Comparison of ENCODE assay signal across 27 mouse cellular contexts in the genomic region with DNA sequence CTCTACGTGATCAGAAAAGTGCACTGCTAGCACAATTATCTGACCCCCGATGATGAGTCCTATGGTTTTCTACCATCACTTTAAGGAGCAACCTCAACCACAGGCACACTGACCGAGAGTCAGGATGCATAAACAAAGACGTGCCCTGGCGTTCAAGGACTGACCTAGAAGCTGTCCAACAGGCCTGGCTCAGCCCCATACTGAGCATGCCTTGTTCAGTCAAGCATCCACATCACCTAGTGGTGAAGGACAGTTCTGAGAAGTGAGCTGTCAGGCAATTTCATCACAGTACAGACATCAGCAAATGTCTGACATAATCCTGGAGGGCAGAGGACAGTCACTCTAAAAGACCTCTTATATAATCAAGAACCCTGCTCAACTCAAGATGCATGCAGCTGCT.
DNase-seq lines count a peak whose midpoint lies in the region; ATAC-seq and TF ChIP-seq lines count a peak whose summit lies in the region.
"Had no signal": no experiment of that assay in that cellular context is flagged by ENCODE, and none has a peak within 500 bp of the region (broad histone marks: within the 10 kb centered on the region; RNA-seq: fewer than 3 reads in every experiment).

No protein-coding gene starts in this region.

- CTCF ChIA-PET in Patski (lab: Charles Lee) = no interaction called here

- in situ Hi-C loops in Patski (cut with MboI; ENCODE audit: low pct_unique_long_range_greater_than_20kb) = no loop called here

- no peaks in the 10 kb centered on the region for H3K9me3 ChIP-seq in kidney, embryonic 15.5 days (replicated peaks)
- H3K9me3 ChIP-seq: embryonic facial prominence, embryonic 13.5 days; forebrain, embryonic 10.5 days; forebrain, embryonic 15.5 days; heart, embryonic 12.5 days; liver, embryonic 15.5 days; lung, embryonic 15.5 days; midbrain, embryonic 13.5 days; neural tube, embryonic 13.5 days; stomach, embryonic 15.5 days had no signal

- peak; percentile 44 for TF ChIP-seq CTCF in kidney, adult 2 months (conservative IDR thresholded peaks at IDR 0.05; ENCODE audit: insufficient read depth, insufficient read length, low read depth, low read length)
- no peak for TF ChIP-seq CTCF in Patski (IDR thresholded peaks at IDR 0.05)

- no peak for TF ChIP-seq POLR2A in kidney, adult 2 months (IDR thresholded peaks at IDR 0.05; ENCODE audit: low read depth, low read length)

- H3K9ac ChIP-seq in kidney, embryonic 15.5 days = no peak overlapping the region
- H3K9ac ChIP-seq: embryonic facial prominence, embryonic 13.5 days; forebrain, embryonic 15.5 days; heart, embryonic 12.5 days; hindbrain, embryonic 14.5 days; liver, embryonic 15.5 days; lung, embryonic 15.5 days; midbrain, embryonic 13.5 days; neural tube, embryonic 13.5 days; stomach, embryonic 15.5 days had no signal

- no peaks in the 10 kb centered on the region for H3K4me1 ChIP-seq in kidney, adult 2 months (ENCODE audit: control insufficient read depth, insufficient read depth, low read length)
- no peaks in the 10 kb centered on the region for H3K4me1 ChIP-seq in kidney, embryonic 15.5 days
- H3K4me1 ChIP-seq: embryonic facial prominence, embryonic 13.5 days; forebrain, embryonic 10.5 days; forebrain, embryonic 15.5 days; heart, embryonic 12.5 days; liver, embryonic 15.5 days; lung, embryonic 15.5 days; midbrain, embryonic 13.5 days; neural tube, embryonic 13.5 days; stomach, embryonic 15.5 days had no signal

- peak; percentile 36 for DNase-seq in adrenal gland, adult 8-10 months
- no peak for DNase-seq in adrenal gland, adult 18-20 months (ENCODE audit: low spot score in 2 of 2)
- peak; percentile 74 for DNase-seq in kidney, adult 2 months
- no peak for DNase-seq in Patski (ENCODE audit: low read depth, low spot score)
- peak; percentile 6 for DNase-seq in kidney, postnatal 14 days
- no peak for DNase-seq in embryo, embryonic 9.5 days (ENCODE audit: extremely low spot score)
- DNase-seq in thymus, postnatal 4 days = no peak
- DNase-seq: cerebellum, adult 11-12 months; cerebellum, adult 9-11 months; embryo, embryonic 11 days; gastrocnemius, adult 2 months; gastrocnemius, postnatal 36 days; heart, adult 2 months; lung, postnatal 4 days had no signal

- no peak overlapping the region for H3K27ac ChIP-seq in kidney, adult 2 months (ENCODE audit: insufficient read depth, low read depth, low read length)
- no peak overlapping the region for H3K27ac ChIP-seq in kidney, embryonic 15.5 days
- H3K27ac ChIP-seq: embryonic facial prominence, embryonic 13.5 days; forebrain, embryonic 10.5 days; forebrain, embryonic 15.5 days; gastrocnemius, adult 2 months; heart, adult 2 months; hindbrain, embryonic 14.5 days; layer of hippocampus, adult 2 months; liver, embryonic 15.5 days; lung, embryonic 15.5 days; midbrain, embryonic 13.5 days; neural tube, embryonic 13.5 days; stomach, embryonic 15.5 days had no signal

- no peak overlapping the region for H3K4me3 ChIP-seq in kidney, adult 2 months (ENCODE audit: insufficient read depth, low read depth, low read length)
- no peak overlapping the region for H3K4me3 ChIP-seq in kidney, embryonic 15.5 days (replicated peaks)
- H3K4me3 ChIP-seq: embryonic facial prominence, embryonic 13.5 days; forebrain, embryonic 10.5 days; forebrain, embryonic 15.5 days; gastrocnemius, adult 2 months; heart, adult 2 months; heart, embryonic 12.5 days; layer of hippocampus, adult 2 months; liver, embryonic 15.5 days; lung, embryonic 15.5 days; midbrain, embryonic 13.5 days; neural tube, embryonic 13.5 days; stomach, embryonic 15.5 days had no signal

- no peak overlapping the region for H3K4me2 ChIP-seq in kidney, embryonic 15.5 days
- H3K4me2 ChIP-seq: embryonic facial prominence, embryonic 13.5 days; forebrain, embryonic 15.5 days; heart, embryonic 12.5 days; hindbrain, embryonic 14.5 days; liver, embryonic 15.5 days; lung, embryonic 15.5 days; midbrain, embryonic 13.5 days; neural tube, embryonic 13.5 days; stomach, embryonic 15.5 days had no signal

- no peak for ATAC-seq in kidney, embryonic 15.5 days (replicated peaks; ENCODE audit: low FRiP score)
- peak; percentile 60 for ATAC-seq in Patski
- ATAC-seq: forebrain, embryonic 15.5 days; intestine, postnatal 0 days; midbrain, embryonic 13.5 days had no signal

- no peaks in the 10 kb centered on the region for H3K36me3 ChIP-seq in kidney, adult 2 months (ENCODE audit: control insufficient read depth, insufficient read depth, low read length)
- no peaks in the 10 kb centered on the region for H3K36me3 ChIP-seq in kidney, embryonic 15.5 days
- H3K36me3 ChIP-seq: embryonic facial prominence, embryonic 13.5 days; forebrain, embryonic 10.5 days; forebrain, embryonic 15.5 days; heart, embryonic 12.5 days; liver, embryonic 15.5 days; lung, embryonic 15.5 days; midbrain, embryonic 13.5 days; neural tube, embryonic 13.5 days; stomach, embryonic 15.5 days had no signal

- POLR2A ChIA-PET in Patski (lab: Charles Lee) = no interaction called here

- no peaks in the 10 kb centered on the region for H3K27me3 ChIP-seq in kidney, adult 2 months (replicated peaks; ENCODE audit: control insufficient read depth, insufficient read depth, low read length)
- no peaks in the 10 kb centered on the region for H3K27me3 ChIP-seq in kidney, embryonic 15.5 days
- no peaks in the 10 kb centered on the region for H3K27me3 ChIP-seq in Patski
- H3K27me3 ChIP-seq: embryonic facial prominence, embryonic 13.5 days; forebrain, embryonic 15.5 days; heart, embryonic 12.5 days; liver, embryonic 15.5 days; lung, embryonic 15.5 days; midbrain, embryonic 13.5 days; neural tube, embryonic 13.5 days; stomach, embryonic 15.5 days had no signal

- WGBS in kidney, adult 2 months = 51% methylated on average over 5 of the region's 5 CpGs
- WGBS in kidney, embryonic 15.5 days = 71% methylated on average over 5 of the region's 5 CpGs

Comparison
In these comparisons a context has a peak if more than half of its experiments do, and no peak if none do; other contexts are left out.
1. DNase-seq: peak in adrenal gland, adult 8-10 months (single experiment), kidney, adult 2 months (single experiment) and kidney, postnatal 14 days (single experiment); none in adrenal gland, adult 18-20 months (0 of 2), Patski (single experiment), embryo, embryonic 9.5 days (single experiment) and thymus, postnatal 4 days (single experiment).